Mouse (Mus musculus) C2C12 (cell line): ENCODE measurements around the gene Gria4.

Source experiments
- CEBPB ChIP-seq: IDR thresholded peaks from one replicate; pipeline ENCODE4 v1.6.1; 2011; ENCODE audit warnings: low read depth, mild to moderate bottlenecking, control low read depth, moderate library complexity
- CTCF ChIP-seq: IDR thresholded peaks from one replicate; pipeline ENCODE4 v1.5.1; 2011; ENCODE audit not compliant: control insufficient read depth, insufficient read depth, insufficient read length
- MAX ChIP-seq: IDR thresholded peaks from one replicate; pipeline ENCODE4 v1.6.1; 2011; ENCODE audit warnings: mild to moderate bottlenecking, control low read depth
- MYOD1 ChIP-seq: IDR thresholded peaks from one replicate; pipeline ENCODE4 v1.6.1; 2011; ENCODE audit warnings: low read depth; ENCODE audit not compliant: control insufficient read depth, insufficient read length
- MYOG ChIP-seq: IDR thresholded peaks from one replicate; pipeline ENCODE4 v1.6.1; 2011; ENCODE audit not compliant: control insufficient read depth, insufficient read length; ENCODE audit errors: extremely low read depth

GRCm38 (mm10) chr9:4375828-4376639, 420.0 kb downstream of the Gria4 start, which contains the start of gene Msantd4:
- TF ChIP-seq CTCF: no peak
- TF ChIP-seq MAX: no peak
- no peak for TF ChIP-seq MYOD1
- TF ChIP-seq MYOG: no peak
- no peak for TF ChIP-seq CEBPB
